Mouse (Mus musculus): ENCODE measurements around the gene Tbcc. TPM values are rescaled to one million over a fixed set of nuclear protein-coding genes. Genes with fewer than 3 reads are reported as not detected.

The Tbcc gene
- polyA plus RNA-seq, 1 experiment from 2014 or later = 40.2 TPM

DNA sequence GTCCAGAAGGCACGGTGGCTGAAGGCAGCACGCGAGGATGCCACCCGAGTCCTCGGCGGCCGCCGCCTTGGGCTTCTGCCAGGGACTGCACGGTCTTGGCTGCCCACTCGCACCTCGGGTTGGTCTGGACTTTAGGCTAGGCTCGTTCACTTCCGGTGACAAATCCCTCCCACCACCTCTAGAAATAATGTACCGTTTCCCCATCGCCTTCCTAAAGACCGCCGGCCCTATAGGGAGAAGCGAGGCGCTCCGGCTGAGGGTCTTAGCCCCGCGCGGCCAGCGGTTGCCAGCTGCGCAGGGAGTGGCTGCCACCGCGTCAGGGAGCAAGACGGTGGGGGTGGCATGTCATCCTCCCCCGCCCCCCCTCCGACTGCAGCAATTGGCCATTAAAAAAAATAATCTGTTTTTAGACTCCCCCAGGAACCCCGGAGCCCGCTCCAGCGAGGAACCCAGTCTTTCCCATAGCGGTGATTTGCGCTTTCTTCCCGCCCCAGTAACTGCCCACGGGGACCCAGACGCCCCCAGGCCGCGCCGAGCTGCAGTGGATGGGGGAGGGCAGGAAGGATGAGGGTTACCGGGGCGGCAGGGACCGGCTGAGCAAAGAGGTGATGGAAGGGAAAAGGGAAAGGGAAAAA is 917 bp upstream of the Tbcc start:
- H3K4me1 ChIP-seq (replicated peaks; ENCODE audit: control insufficient read depth, insufficient read depth, low read length) = peaks cover 21% of the 10 kb centered on the region
- peak overlapping the region; percentile 71 for H3K9ac ChIP-seq (ENCODE audit: low read depth, low read length)
- peak; percentile 13; the same call in 1 of the 2 replicates for ATAC-seq
- TF ChIP-seq CTCF (IDR thresholded peaks at IDR 0.05; ENCODE audit: low read depth) = peak; percentile 11; the same call in 1 of the 2 replicates
- peak overlapping the region; percentile 92 for H3K27ac ChIP-seq (ENCODE audit: low read depth, low read length)
- H3K9me3 ChIP-seq (ENCODE audit: control insufficient read depth) = no peaks in the 10 kb centered on the region
- under 1% methylated on average over 44 of the region's 44 CpGs for WGBS
- peak overlapping the region; percentile 84 for H3K4me3 ChIP-seq (ENCODE audit: low read depth, low read length)
- H3K36me3 ChIP-seq (ENCODE audit: control insufficient read depth, insufficient read depth) = no peaks in the 10 kb centered on the region
- H3K4me2 ChIP-seq (replicated peaks; ENCODE audit: low read depth) = peak overlapping the region; percentile 98
- H3K27me3 ChIP-seq (replicated peaks; ENCODE audit: control insufficient read depth, insufficient read depth, low read length) = no peaks in the 10 kb centered on the region

DNA sequence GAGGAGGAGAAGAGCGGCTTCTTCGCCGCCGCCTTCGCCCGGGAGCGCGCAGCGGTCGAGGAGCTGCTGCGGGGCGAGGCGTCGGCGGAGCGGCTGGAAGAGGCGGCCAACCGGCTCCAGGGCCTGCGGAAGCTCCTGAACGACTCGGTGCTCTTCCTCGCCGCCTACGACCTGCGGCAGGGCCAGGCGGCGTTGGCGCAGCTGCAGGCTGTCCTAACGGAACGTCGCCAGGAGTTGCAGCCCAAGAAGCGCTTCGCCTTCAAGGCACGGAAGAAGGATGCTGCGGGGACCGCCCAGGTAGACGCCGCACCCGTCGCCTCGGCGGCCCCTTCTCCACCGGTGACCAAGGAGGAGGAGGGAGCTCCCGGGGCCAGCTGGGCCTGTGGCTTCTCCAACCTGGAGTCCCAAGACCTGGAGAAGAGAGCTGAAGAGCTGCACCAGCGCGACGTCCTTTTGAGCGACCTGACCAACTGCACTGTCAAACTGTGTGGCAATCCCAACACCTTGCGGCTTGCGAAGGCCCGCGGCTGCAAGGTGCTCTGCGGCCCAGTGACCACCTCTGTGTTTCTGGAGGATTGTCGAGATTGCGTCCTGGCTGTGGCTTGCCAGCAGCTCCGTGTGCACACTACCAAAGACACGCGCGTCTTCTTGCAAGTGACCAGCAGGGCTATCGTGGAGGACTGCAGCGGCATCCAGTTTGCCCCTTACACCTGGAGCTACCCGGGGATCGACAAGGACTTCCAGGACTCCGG is 535 bp downstream of the Tbcc start:
- peaks cover 20% of the 10 kb centered on the region for H3K4me1 ChIP-seq (replicated peaks; ENCODE audit: control insufficient read depth, insufficient read depth, low read length)
- H3K4me2 ChIP-seq (replicated peaks; ENCODE audit: low read depth) = peak overlapping the region; percentile 98
- no peaks in the 10 kb centered on the region for H3K36me3 ChIP-seq (ENCODE audit: control insufficient read depth, insufficient read depth)
- H3K27ac ChIP-seq (ENCODE audit: low read depth, low read length) = peak overlapping the region; percentile 79
- H3K4me3 ChIP-seq (ENCODE audit: low read depth, low read length) = peak overlapping the region; percentile 84
- 1% methylated on average over 63 of the region's 64 CpGs for WGBS
- peak overlapping the region; percentile 86 for H3K9ac ChIP-seq (ENCODE audit: low read depth, low read length)
- TF ChIP-seq CTCF (IDR thresholded peaks at IDR 0.05; ENCODE audit: low read depth) = 0 out of 2 replicates have a peak, but pooled peaks have one; percentile 25
- H3K27me3 ChIP-seq (replicated peaks; ENCODE audit: control insufficient read depth, insufficient read depth, low read length) = no peaks in the 10 kb centered on the region
- ATAC-seq = peak; percentile 19
- H3K9me3 ChIP-seq (ENCODE audit: control insufficient read depth) = no peaks in the 10 kb centered on the region

DNA sequence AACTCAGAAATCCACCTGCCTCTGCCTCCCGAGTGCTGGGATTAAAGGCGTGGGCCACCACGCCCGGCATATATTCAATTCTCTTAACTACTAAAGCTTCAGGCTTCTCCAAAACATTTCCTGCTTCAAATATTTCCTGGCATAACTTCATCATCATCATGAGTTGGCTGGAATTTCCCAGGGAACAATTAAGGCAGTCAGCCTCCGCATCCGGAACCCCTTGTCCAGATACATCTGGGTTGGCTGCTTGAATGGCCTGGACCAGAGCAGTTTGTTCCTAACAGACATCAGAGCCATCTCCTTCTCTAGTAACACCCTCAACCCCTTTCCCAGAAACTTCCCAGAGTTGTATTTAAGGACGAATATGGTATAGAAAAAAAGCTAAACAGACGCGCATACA is 4.9 kb downstream of the Tbcc start:
- Histone ChIP-seq H3K4me3 (ENCODE audit: low read depth, low read length) (no peak overlapping the region), H3K27me3 (replicated peaks; ENCODE audit: control insufficient read depth, insufficient read depth, low read length) (no peaks in the 10 kb centered on the region), H3K27ac (ENCODE audit: low read depth, low read length) (no peak overlapping the region; the same call in 1 of the 2 replicates), H3K4me2 (replicated peaks; ENCODE audit: low read depth) (no peak overlapping the region), H3K36me3 (ENCODE audit: control insufficient read depth, insufficient read depth) (no peaks in the 10 kb centered on the region), H3K9me3 (ENCODE audit: control insufficient read depth) (no peaks in the 10 kb centered on the region), H3K4me1 (replicated peaks; ENCODE audit: control insufficient read depth, insufficient read depth, low read length) (peaks cover 17% of the 10 kb centered on the region), H3K9ac (ENCODE audit: low read depth, low read length) (no peak overlapping the region)
- WGBS = 86% methylated on average over 9 of the region's 9 CpGs
- no peak for ATAC-seq
- no peak for TF ChIP-seq CTCF (IDR thresholded peaks at IDR 0.05; ENCODE audit: low read depth)

DNA sequence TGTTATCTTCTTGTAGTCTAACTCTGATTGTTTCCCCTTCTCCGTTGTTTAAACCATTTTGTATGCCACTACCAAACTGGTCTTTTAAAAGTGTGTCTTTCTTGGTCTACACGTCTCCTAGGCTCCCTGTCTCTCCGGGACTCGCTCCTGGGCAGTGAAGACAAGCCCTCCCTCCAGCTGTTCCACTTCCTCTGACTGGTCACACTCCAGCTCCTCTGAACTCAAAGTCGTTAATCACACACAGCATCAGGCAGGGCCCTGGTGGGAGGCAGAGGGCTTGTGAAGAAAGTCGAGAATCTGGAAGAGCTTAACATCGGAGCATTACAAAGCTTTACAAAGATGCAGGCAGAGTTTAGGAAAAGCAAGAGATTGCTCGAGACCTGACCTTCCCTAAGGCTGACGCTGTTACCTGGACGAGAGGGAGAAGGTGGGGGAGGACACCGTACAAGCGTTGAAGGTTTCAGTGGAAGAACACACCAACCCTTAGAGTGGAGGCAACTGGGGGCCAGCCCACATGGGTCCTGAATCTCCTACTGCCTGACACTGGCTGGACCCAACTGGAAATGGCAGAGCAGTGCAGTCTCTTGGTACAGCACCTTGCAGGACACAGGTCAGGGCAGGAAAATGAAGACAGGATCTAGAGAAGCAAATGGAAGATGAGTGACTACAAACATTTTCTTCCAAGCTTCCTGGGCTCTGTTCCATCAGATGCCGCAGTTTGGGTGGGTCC is 6.9 kb downstream of the Tbcc start:
- no peak overlapping the region for H3K27ac ChIP-seq (ENCODE audit: low read depth, low read length)
- no peak overlapping the region for H3K4me3 ChIP-seq (ENCODE audit: low read depth, low read length)
- 46% methylated on average over 13 of the region's 13 CpGs for WGBS

DNA sequence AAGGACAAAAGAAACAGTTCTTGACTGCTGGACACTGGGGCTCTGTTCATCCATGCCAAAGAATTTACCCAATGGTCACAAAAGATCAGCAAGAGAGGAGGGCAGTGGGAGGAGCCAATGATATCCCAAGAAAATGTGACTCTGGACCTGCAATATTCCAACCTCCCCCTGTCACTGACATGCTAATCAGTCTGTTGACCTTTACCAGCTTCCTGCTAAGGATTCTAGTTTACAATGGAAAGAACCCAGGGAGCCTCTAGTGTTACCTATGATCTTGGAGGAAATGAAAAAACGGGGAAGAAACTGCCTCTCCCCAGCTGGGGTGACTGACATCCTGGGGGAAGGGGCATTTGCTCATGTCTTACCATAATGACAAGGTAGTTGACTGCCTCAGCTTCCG is 10.5 kb downstream of the Tbcc start:
- no peak overlapping the region for H3K4me3 ChIP-seq (ENCODE audit: low read depth, low read length)
- H3K4me2 ChIP-seq (replicated peaks; ENCODE audit: low read depth) = no peak overlapping the region
- H3K4me1 ChIP-seq (replicated peaks; ENCODE audit: control insufficient read depth, insufficient read depth, low read length) = no peaks in the 10 kb centered on the region
- 64% methylated on average over 2 of the region's 2 CpGs for WGBS
- TF ChIP-seq CTCF (IDR thresholded peaks at IDR 0.05; ENCODE audit: low read depth) = no peak
- H3K9me3 ChIP-seq (ENCODE audit: control insufficient read depth) = no peaks in the 10 kb centered on the region
- H3K27ac ChIP-seq (ENCODE audit: low read depth, low read length) = no peak overlapping the region
- no peaks in the 10 kb centered on the region for H3K36me3 ChIP-seq (ENCODE audit: control insufficient read depth, insufficient read depth)
- no peak overlapping the region for H3K9ac ChIP-seq (ENCODE audit: low read depth, low read length)
- no peak for ATAC-seq
- no peaks in the 10 kb centered on the region for H3K27me3 ChIP-seq (replicated peaks; ENCODE audit: control insufficient read depth, insufficient read depth, low read length)

More for the DNA sequence above, 6.9 kb downstream of the Tbcc start:
- H3K9me3 ChIP-seq (ENCODE audit: control insufficient read depth) = no peaks in the 10 kb centered on the region
- H3K4me1 ChIP-seq (replicated peaks; ENCODE audit: control insufficient read depth, insufficient read depth, low read length) = peaks cover 6% of the 10 kb centered on the region
- H3K4me2 ChIP-seq (replicated peaks; ENCODE audit: low read depth) = no peak overlapping the region
- TF ChIP-seq CTCF (IDR thresholded peaks at IDR 0.05; ENCODE audit: low read depth) = no peak
- no peak for ATAC-seq
- H3K9ac ChIP-seq (ENCODE audit: low read depth, low read length) = no peak overlapping the region
- no peaks in the 10 kb centered on the region for H3K36me3 ChIP-seq (ENCODE audit: control insufficient read depth, insufficient read depth)
- H3K27me3 ChIP-seq (replicated peaks; ENCODE audit: control insufficient read depth, insufficient read depth, low read length) = no peaks in the 10 kb centered on the region

DNA sequence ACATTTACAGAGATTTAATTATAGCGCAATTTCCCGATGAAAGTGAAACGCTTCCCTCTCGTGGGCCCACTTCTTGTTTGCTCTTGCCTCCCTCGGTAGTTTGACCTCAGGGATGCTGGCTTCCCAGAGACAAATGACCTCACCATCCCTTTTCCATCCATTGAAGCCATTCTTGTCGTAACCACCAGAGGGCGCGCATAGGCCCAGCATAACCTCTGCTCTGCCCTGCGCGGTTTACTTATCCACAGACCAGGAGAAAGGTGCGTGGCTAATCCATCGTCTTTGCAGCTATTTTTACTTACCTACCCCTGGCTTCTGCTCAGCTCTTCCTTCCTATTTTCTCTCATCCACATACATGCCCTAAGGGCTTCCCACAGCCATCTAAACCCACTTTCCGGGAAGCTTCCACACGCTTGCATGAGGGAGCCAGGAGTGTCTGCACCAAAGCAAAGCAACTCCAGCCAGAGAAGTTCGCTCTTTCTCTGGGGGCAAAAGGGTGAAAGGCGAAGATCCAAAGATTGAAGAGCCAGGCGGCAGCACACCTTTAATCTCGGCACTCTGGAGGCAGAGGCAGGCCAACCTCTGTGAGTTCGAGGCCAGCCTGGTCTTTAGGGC is 13.5 kb downstream of the Tbcc start:
- WGBS = 19% methylated on average over 19 of the region's 19 CpGs
- peak; percentile 77 for ATAC-seq
- H3K4me2 ChIP-seq (replicated peaks; ENCODE audit: low read depth) = no peak overlapping the region

More for the DNA sequence above, 13.5 kb downstream of the Tbcc start:
- no peaks in the 10 kb centered on the region for H3K4me1 ChIP-seq (replicated peaks; ENCODE audit: control insufficient read depth, insufficient read depth, low read length)
- peak; percentile 97 for TF ChIP-seq CTCF (IDR thresholded peaks at IDR 0.05; ENCODE audit: low read depth)
- H3K9me3 ChIP-seq (ENCODE audit: control insufficient read depth) = no peaks in the 10 kb centered on the region
- no peaks in the 10 kb centered on the region for H3K27me3 ChIP-seq (replicated peaks; ENCODE audit: control insufficient read depth, insufficient read depth, low read length)
- no peak overlapping the region for H3K9ac ChIP-seq (ENCODE audit: low read depth, low read length)
- H3K4me3 ChIP-seq (ENCODE audit: low read depth, low read length) = no peak overlapping the region
- no peaks in the 10 kb centered on the region for H3K36me3 ChIP-seq (ENCODE audit: control insufficient read depth, insufficient read depth)
- no peak overlapping the region for H3K27ac ChIP-seq (ENCODE audit: low read depth, low read length)

All from intestine, postnatal 0 days (tissue).